Mouse (Mus musculus): Measurements from ENCODE around the gene Olfml1. TPM values are rescaled to one million over a fixed set of nuclear protein-coding genes. Genes with fewer than 3 reads are reported as not detected.

The Olfml1 gene
- polyA plus RNA-seq, 1 experiment from 2014 or later, result 4.3 TPM

DNA sequence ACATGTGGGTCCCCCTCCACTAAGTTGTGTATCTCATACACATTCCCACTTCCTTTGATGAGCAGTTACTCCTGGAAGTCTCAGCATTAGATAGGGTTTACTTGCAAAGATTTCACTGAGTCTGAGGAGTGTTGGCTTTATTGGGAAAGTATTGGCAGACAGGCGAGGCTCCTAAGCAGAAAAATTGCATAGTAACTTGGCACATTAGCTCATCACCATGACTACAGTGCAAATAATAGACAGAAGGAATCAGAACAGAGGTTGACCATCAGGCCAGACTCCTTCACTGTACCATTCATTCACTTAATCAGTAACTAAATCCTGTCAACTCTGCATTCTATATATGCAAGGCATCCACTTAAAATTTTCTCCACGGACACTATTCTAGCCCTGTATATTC, 6.6 kb upstream of the Olfml1 start:
- Histone ChIP-seq H3K4me2 (no peak overlapping the region), H3K9me3 (no peaks in the 10 kb centered on the region), H3K36me3 (no peaks in the 10 kb centered on the region), H3K27me3 (no peaks in the 10 kb centered on the region), H3K9ac (no peak overlapping the region), H3K4me3 (no peak overlapping the region), H3K27ac (no peak overlapping the region), H3K4me1 (replicated peaks) (no peaks in the 10 kb centered on the region)
- ATAC-seq (ENCODE audit: low FRiP score), result no peak
- WGBS, result 81% methylated on average over 2 of the region's 2 CpGs

GRCm38 (mm10) chr7:107561584-107561983, 5.7 kb upstream of the Olfml1 start:
- Histone ChIP-seq H3K27me3 (no peaks in the 10 kb centered on the region), H3K36me3 (no peaks in the 10 kb centered on the region), H3K4me1 (replicated peaks) (no peaks in the 10 kb centered on the region), H3K4me3 (no peak overlapping the region), H3K9me3 (no peaks in the 10 kb centered on the region), H3K4me2 (no peak overlapping the region), H3K27ac (no peak overlapping the region), H3K9ac (no peak overlapping the region)
- WGBS, result 79% methylated on average over 3 of the region's 3 CpGs
- no peak for ATAC-seq (ENCODE audit: low FRiP score)

GRCm38 (mm10) chr7:107563727-107564126, 3.5 kb upstream of the Olfml1 start:
- Histone ChIP-seq H3K27me3 (no peaks in the 10 kb centered on the region), H3K36me3 (no peaks in the 10 kb centered on the region), H3K4me2 (no peak overlapping the region), H3K4me3 (no peak overlapping the region), H3K9ac (no peak overlapping the region), H3K4me1 (replicated peaks) (no peaks in the 10 kb centered on the region), H3K27ac (no peak overlapping the region), H3K9me3 (no peaks in the 10 kb centered on the region)
- ATAC-seq (ENCODE audit: low FRiP score), result no peak
- 41% methylated on average over 2 of the region's 2 CpGs for WGBS

DNA sequence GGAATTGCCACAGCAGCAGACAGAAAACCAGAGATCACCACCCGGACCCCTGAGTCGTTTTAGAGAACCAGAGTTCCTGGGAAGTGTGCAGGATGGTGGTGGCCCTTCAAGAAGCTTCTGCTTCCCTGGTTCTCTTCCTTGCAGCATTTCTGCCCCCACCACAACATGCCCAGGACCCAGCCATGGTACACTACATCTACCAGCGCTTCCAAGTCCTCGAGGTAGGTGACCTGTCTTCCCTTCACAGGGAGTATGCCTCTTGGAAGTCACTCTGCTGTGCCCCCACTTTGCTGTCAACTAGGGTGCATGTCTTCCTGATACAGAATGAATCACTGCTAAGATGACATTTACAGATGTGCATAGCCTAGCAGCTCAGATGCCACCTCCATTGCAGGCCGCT, 428 bp downstream of the Olfml1 start:
- no peak overlapping the region for H3K27ac ChIP-seq

GRCm38 (mm10) chr7:107568971-107569370, 1.7 kb downstream of the Olfml1 start:
- Histone ChIP-seq H3K27ac (no peak overlapping the region), H3K4me3 (no peak overlapping the region), H3K9ac (no peak overlapping the region), H3K9me3 (no peaks in the 10 kb centered on the region), H3K36me3 (no peaks in the 10 kb centered on the region), H3K4me2 (peak overlapping the region; percentile 17; the same call in 1 of the 2 replicates), H3K27me3 (no peaks in the 10 kb centered on the region), H3K4me1 (replicated peaks) (no peaks in the 10 kb centered on the region)
- 78% methylated on average over 4 of the region's 4 CpGs for WGBS
- no peak for ATAC-seq (ENCODE audit: low FRiP score)

More for the DNA sequence above, 428 bp downstream of the Olfml1 start:
- Histone ChIP-seq H3K27me3 (no peaks in the 10 kb centered on the region), H3K9ac (no peak overlapping the region), H3K4me2 (peak overlapping the region; percentile 17; the same call in 1 of the 2 replicates), H3K9me3 (no peaks in the 10 kb centered on the region), H3K4me1 (replicated peaks) (no peaks in the 10 kb centered on the region), H3K36me3 (no peaks in the 10 kb centered on the region), H3K4me3 (peak overlapping the region; percentile 1; the same call in 1 of the 2 replicates)
- 87% methylated on average over 5 of the region's 5 CpGs for WGBS
- ATAC-seq (ENCODE audit: low FRiP score), result no peak

DNA sequence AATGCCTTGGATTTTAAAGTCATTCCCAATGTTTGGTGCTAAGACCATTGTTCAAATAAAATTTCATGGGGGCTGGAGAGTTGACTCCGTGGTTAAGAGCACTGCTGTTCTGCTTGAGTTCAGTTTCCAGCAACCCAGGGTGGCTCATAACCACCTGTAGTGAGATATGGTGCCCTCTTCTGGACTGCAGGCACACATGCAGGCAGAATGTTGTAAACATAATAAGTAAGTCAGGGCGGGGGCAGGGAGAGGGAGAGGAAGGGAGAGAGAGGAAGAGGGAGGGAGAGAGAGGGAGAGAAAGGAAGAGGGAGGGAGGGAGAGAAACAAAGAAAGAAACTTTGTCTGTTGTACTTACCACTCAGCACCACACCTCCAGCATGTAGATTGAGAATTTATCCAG, 6.6 kb downstream of the Olfml1 start:
- Histone ChIP-seq H3K4me1 (replicated peaks) (no peaks in the 10 kb centered on the region), H3K9ac (no peak overlapping the region), H3K36me3 (no peaks in the 10 kb centered on the region), H3K9me3 (no peaks in the 10 kb centered on the region), H3K4me3 (no peak overlapping the region), H3K4me2 (no peak overlapping the region), H3K27ac (no peak overlapping the region), H3K27me3 (no peaks in the 10 kb centered on the region)
- no peak for ATAC-seq (ENCODE audit: low FRiP score)
- whole genome bisulfite sequencing, result 58% methylated on average over 2 of the region's 2 CpGs

DNA sequence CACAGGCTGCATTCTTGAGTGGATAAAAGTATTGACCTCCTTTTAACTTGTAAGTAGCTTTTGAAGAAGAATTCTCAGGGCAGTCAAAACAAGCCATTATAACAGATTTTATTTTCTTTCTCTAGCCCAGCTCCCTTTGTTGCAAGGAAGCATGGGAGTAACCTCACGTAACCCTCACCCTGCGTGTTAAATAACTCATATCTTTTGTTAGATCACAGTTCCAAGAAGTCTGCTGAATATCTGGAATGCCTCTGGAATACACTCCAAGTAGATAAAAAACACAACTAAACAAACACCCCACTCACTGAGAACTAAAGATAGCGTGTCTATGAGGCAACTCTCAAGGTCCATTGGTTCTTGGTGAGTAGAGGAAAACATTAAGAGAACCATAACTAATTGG, 7.0 kb downstream of the Olfml1 start:
- Histone ChIP-seq H3K27me3 (no peaks in the 10 kb centered on the region), H3K36me3 (no peaks in the 10 kb centered on the region), H3K9me3 (no peaks in the 10 kb centered on the region), H3K4me1 (replicated peaks) (no peaks in the 10 kb centered on the region), H3K4me3 (no peak overlapping the region), H3K27ac (no peak overlapping the region), H3K9ac (no peak overlapping the region), H3K4me2 (no peak overlapping the region)
- ATAC-seq (ENCODE audit: low FRiP score), result no peak
- WGBS, result 70% methylated on average over 3 of the region's 3 CpGs

GRCm38 (mm10) chr7:107592641-107593040, 25.4 kb downstream of the Olfml1 start:
- Histone ChIP-seq H3K4me1 (replicated peaks) (peaks cover 13% of the 10 kb centered on the region), H3K9me3 (no peaks in the 10 kb centered on the region), H3K4me3 (no peak overlapping the region), H3K27ac (no peak overlapping the region), H3K36me3 (no peaks in the 10 kb centered on the region), H3K9ac (no peak overlapping the region), H3K27me3 (peaks cover 9% of the 10 kb centered on the region), H3K4me2 (no peak overlapping the region)
- ATAC-seq (ENCODE audit: low FRiP score), result no peak
- WGBS, result 36% methylated on average over 2 of the region's 2 CpGs

DNA sequence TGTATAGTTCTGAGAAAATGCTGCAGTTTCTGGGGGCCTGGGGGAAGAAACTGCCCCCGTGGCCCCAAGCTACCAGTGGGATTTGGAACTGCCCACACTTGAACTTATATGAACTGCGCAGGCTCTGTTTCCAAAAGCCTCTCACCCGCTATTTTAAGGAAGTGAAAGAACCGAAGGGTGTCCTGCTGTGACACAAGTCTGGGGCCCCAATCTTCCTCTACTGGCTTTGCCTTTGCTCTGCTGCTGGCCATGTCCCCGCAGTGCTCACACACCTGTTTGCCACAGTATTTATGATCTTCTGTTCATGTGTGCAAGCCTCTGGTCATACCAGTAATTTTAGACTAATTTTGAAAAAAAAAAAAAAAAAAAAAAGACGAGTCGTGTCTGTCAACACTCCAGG, 26.7 kb downstream of the Olfml1 start:
- 31% methylated on average over 7 of the region's 7 CpGs for WGBS
- Histone ChIP-seq H3K4me2 (peak overlapping the region; percentile 89), H3K9ac (no peak overlapping the region), H3K4me3 (no peak overlapping the region), H3K27ac (no peak overlapping the region), H3K9me3 (no peaks in the 10 kb centered on the region), H3K27me3 (peaks cover 9% of the 10 kb centered on the region), H3K36me3 (no peaks in the 10 kb centered on the region), H3K4me1 (replicated peaks) (peaks cover 13% of the 10 kb centered on the region)
- ATAC-seq (ENCODE audit: low FRiP score), result no peak

DNA sequence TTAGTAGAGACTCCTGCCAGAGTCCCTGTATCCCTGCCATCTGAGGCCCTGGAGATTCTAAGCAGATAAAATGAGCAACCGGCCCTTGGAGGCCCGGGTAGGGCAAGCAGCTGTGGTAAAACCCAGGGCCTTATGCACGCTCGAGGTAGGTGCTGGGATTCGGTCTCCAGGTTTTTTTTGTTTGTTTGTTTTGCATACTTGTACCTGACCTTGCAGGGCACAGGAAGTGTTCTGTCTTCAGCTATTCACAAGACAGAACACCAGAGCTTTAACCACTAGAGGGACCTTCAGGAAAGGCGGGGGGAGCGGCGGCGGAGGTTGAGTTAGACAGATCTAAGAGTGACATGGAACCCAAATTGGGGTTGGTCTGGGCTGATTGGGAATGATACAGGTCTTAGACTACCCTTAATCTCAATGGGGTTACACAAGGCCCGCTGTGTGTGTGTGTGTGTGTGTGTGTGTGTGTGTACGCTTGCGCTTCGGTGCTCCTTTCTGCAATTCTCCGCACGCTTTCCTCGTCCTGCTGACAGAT, 27.1 kb downstream of the Olfml1 start:
- peak overlapping the region; percentile 58 for H3K4me3 ChIP-seq

GRCm38 (mm10) chr7:107594857-107595402, 27.7 kb downstream of the Olfml1 start, which contains the start of gene Ppfibp2:
Gene Ppfibp2 (plus strand): TSS chr7:107595207.
- H3K27ac ChIP-seq, result no peak within 1 kb of the TSS
- H3K9ac ChIP-seq, result peak within 1 kb of the TSS; percentile 68
- H3K4me1 ChIP-seq (replicated peaks), result peaks cover 13% of the 10 kb centered on the region
- H3K4me3 ChIP-seq, result peak within 1 kb of the TSS; percentile 58
- ATAC-seq (ENCODE audit: low FRiP score), result peak; percentile 96
- H3K36me3 ChIP-seq, result no peaks in the 10 kb centered on the region
- H3K4me2 ChIP-seq, result peak within 1 kb of the TSS; percentile 89
- peaks cover 9% of the 10 kb centered on the region for H3K27me3 ChIP-seq
- WGBS, result 1% methylated on average over 23 of the region's 24 CpGs
- H3K9me3 ChIP-seq, result no peaks in the 10 kb centered on the region

More for the DNA sequence above, 27.1 kb downstream of the Olfml1 start:
- Histone ChIP-seq H3K9ac (peak overlapping the region; percentile 68), H3K27ac (no peak overlapping the region), H3K9me3 (no peaks in the 10 kb centered on the region), H3K27me3 (peaks cover 9% of the 10 kb centered on the region), H3K4me1 (replicated peaks) (peaks cover 13% of the 10 kb centered on the region), H3K4me2 (peak overlapping the region; percentile 89), H3K36me3 (no peaks in the 10 kb centered on the region)
- peak; percentile 78 for ATAC-seq (ENCODE audit: low FRiP score)
- 4% methylated on average over 16 of the region's 16 CpGs for WGBS

DNA sequence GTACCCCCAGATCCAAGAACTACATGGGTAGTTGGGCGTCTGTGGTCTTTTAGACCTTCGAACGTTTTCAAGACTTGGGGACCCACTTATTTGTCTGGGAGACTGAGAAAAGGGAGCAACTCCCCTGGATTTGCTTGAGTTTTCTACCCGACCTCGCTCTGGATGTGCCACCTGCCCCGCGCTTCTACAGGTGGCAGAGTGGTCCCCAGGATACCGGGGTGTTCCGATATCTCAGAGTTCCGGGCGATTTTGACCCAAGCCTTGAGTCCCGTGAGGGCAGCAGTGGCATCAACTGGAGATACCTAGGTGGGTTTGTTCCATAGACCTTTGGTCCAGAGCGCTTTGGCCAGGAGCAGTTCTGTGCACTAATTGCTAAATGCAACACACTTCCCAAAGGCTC, 28.2 kb downstream of the Olfml1 start:
- H3K4me1 ChIP-seq (replicated peaks), result peaks cover 13% of the 10 kb centered on the region
- peaks cover 9% of the 10 kb centered on the region for H3K27me3 ChIP-seq
- H3K27ac ChIP-seq, result no peak overlapping the region
- no peak for ATAC-seq (ENCODE audit: low FRiP score)
- H3K9me3 ChIP-seq, result no peaks in the 10 kb centered on the region
- H3K4me2 ChIP-seq, result peak overlapping the region; percentile 89
- H3K4me3 ChIP-seq, result peak overlapping the region; percentile 58
- 14% methylated on average over 13 of the region's 13 CpGs for WGBS
- no peaks in the 10 kb centered on the region for H3K36me3 ChIP-seq
- peak overlapping the region; percentile 68 for H3K9ac ChIP-seq

DNA sequence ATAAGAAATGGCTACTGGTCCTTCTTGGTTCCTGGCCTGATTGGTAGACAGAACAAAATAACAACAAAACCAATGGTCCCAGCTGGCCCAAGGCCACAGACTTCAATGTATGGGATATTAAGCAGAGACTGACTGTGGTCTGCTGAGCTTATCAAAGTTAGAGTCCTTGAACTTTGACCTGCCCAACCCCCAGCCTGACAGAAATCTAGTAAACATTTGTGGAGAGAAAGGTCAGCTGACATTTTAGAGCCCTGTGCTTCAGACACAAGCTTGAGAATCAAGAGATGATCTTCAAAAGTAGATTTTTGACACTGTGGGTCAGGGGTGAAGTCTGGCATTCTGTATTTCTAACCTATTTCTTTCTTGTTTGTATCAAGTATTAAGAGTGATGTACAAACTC, 29.5 kb downstream of the Olfml1 start:
- H3K36me3 ChIP-seq, result no peaks in the 10 kb centered on the region
- no peak for ATAC-seq (ENCODE audit: low FRiP score)
- H3K4me1 ChIP-seq (replicated peaks), result peaks cover 13% of the 10 kb centered on the region
- H3K4me2 ChIP-seq, result no peak overlapping the region
- H3K4me3 ChIP-seq, result no peak overlapping the region
- no peak overlapping the region for H3K27ac ChIP-seq
- H3K9me3 ChIP-seq, result no peaks in the 10 kb centered on the region
- peaks cover 9% of the 10 kb centered on the region for H3K27me3 ChIP-seq
- no peak overlapping the region for H3K9ac ChIP-seq

All from hindbrain, embryonic 13.5 days (tissue).